Mouse (Mus musculus) heart, embryonic 11.5 days (tissue): ENCODE data around the gene Ift57. TPM values are rescaled to one million over a fixed set of nuclear protein-coding genes. Genes with fewer than 3 reads are reported as not detected.
A peak's percentile ranks its signal among the peaks of the same experiment; 100 is the strongest.

Experiments used
- ATAC-seq: fragments of 200-750 bp; cut with Nextera tagmentation; replicated peaks from 2 replicates; pipeline ENCODE4 v1.8.0; 2017; ENCODE audit warnings: moderate library complexity; ENCODE audit not compliant: insufficient number of reproducible peaks, low FRiP score, low TSS enrichment
- H3K27ac ChIP-seq: fragments of 300-500 bp; sonication (generic); 2 replicates; pipeline ENCODE4 v1.5.1; 2014; ENCODE audit warnings: mild to moderate bottlenecking, low read depth, low read length
- H3K27me3 ChIP-seq: fragments of 300-500 bp; sonication (generic); 2 replicates; pipeline ENCODE4 v1.6.1; 2014; ENCODE audit warnings: mild to moderate bottlenecking, low read length, mixed read lengths; ENCODE audit not compliant: control insufficient read depth, insufficient read depth
- H3K36me3 ChIP-seq: fragments of 300-500 bp; sonication (generic); 2 replicates; pipeline ENCODE4 v1.6.1; 2014; ENCODE audit warnings: mild to moderate bottlenecking, low read length, moderate library complexity, mixed read lengths; ENCODE audit not compliant: control insufficient read depth, insufficient read depth
- H3K4me1 ChIP-seq: fragments of 300-500 bp; sonication (generic); 2 replicates; pipeline ENCODE4 v1.6.1; 2014; ENCODE audit warnings: low read length; ENCODE audit not compliant: control insufficient read depth, insufficient read depth
- H3K4me2 ChIP-seq: fragments of 300-500 bp; sonication (generic); 2 replicates; pipeline ENCODE4 v1.6.1; 2014; ENCODE audit warnings: mild to moderate bottlenecking, moderate library complexity
- H3K4me3 ChIP-seq: fragments of 300-500 bp; sonication (generic); 2 replicates; pipeline ENCODE4 v1.5.1; 2014; ENCODE audit warnings: low read depth, low read length
- H3K9ac ChIP-seq: fragments of 300-500 bp; sonication (generic); 2 replicates; pipeline ENCODE4 v1.6.1; 2014; ENCODE audit warnings: mild to moderate bottlenecking, low read depth, low read length, moderate library complexity
- H3K9me3 ChIP-seq: fragments of 300-500 bp; sonication (generic); replicated peaks from 2 replicates; pipeline ENCODE4 v1.6.1; 2016; ENCODE audit warnings: low read length; ENCODE audit not compliant: control insufficient read depth
- WGBS: fragments of 180-500 bp; shearing (Covaris S2); extraction: QIAGEN DNeasy Blood & Tissue Kit; methylation state at CpG from one replicate; pipeline ENCODE4 v1.1.7; 2014; ENCODE audit not compliant: insufficient replicate concordance; 5-methylcytosine and 5-hydroxymethylcytosine counted together
- polyA plus RNA-seq: library from polyadenylated mRNA; unstranded; fragments of >200 nt; fragmentation: Nextera tagmentation; extraction: Ambion mirVana; gene quantifications from 2 replicates; pipeline ENCODE4 v1.2.1, GENCODE M21; 2014

Gene Ift57
- polyA plus RNA-seq, 1 experiment from 2014 or later, result 14.6 TPM

DNA sequence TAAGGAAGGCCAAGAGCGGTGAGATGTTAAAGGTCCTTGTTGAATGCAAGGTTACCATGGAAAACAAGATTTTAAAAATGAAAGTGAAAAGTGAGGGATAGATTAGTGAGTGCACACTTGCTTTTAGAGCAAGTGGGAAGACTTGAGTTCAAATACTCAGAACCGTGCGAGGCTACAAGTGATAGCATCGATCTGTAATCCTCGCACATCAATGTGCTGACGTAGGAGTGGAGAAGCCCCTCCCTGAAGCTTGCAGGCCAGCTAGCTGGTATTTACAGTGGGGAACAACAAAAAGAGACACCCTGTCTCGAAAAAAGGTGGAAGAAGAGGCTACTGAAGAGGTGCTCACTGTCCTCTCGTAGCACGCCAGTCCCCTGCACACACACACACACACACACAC lies 94.6 kb downstream of the Ift57 start:
- Histone ChIP-seq H3K4me2 (no peak overlapping the region), H3K9me3 (no peaks in the 10 kb centered on the region), H3K27ac (no peak overlapping the region), H3K4me1 (no peaks in the 10 kb centered on the region; the same call in 1 of the 2 replicates), H3K9ac (no peak overlapping the region), H3K27me3 (no peaks in the 10 kb centered on the region), H3K4me3 (no peak overlapping the region), H3K36me3 (no peaks in the 10 kb centered on the region)
- 81% methylated on average over 9 of the region's 9 CpGs for WGBS
- no peak for ATAC-seq

DNA sequence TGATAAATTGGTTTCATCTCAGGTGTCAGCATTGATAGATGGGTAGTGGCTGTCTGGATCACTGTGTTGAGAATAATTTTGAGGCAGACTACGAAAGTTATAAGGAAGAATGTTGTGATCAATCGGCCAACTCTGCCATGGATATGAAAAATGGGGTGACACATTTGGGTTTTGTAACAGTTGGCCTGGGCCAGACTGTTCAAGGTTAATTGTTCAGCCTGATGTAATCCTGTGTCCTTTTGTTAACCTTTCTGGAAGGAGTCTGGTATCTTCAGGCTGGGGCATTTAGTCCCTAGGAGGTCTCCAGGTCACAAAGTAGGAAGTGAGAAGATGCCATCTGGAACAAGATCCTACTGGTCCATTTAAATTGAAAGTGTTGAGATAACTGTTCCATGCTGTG lies 97.2 kb downstream of the Ift57 start:
- H3K9me3 ChIP-seq, result no peaks in the 10 kb centered on the region
- no peak overlapping the region for H3K4me3 ChIP-seq
- 79% methylated on average over 2 of the region's 2 CpGs for WGBS
- H3K4me1 ChIP-seq, result peaks cover 2% of the 10 kb centered on the region
- no peak overlapping the region for H3K4me2 ChIP-seq
- no peaks in the 10 kb centered on the region for H3K36me3 ChIP-seq
- H3K9ac ChIP-seq, result no peak overlapping the region
- no peak overlapping the region for H3K27ac ChIP-seq
- ATAC-seq, result no peak
- H3K27me3 ChIP-seq, result no peaks in the 10 kb centered on the region

DNA sequence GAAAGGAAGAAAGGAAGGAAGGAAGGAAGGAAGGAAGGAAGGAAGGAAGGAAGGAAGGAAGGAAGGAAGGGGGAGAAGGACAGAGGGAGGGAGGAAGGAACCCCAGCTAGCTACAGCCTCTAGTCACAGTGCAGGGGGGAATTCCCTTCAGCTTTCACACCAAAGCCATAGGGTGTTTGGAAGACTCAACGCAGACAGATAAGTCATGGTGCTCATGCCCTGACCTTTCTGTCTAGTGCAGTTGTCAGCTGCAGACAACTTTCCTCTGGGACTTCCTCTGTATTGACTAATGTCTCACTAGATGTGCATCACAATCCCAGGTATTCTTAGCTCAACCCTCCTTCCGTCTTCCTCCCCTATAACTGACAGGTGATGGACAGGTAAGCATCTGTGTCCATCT lies 97.9 kb downstream of the Ift57 start:
- Histone ChIP-seq H3K27ac (no peak overlapping the region), H3K9ac (no peak overlapping the region), H3K27me3 (no peaks in the 10 kb centered on the region), H3K9me3 (no peaks in the 10 kb centered on the region), H3K4me1 (peaks cover 5% of the 10 kb centered on the region), H3K4me2 (no peak overlapping the region), H3K4me3 (no peak overlapping the region), H3K36me3 (no peaks in the 10 kb centered on the region)
- ATAC-seq, result no peak
- 87% methylated on average over 2 of the region's 2 CpGs for WGBS

DNA sequence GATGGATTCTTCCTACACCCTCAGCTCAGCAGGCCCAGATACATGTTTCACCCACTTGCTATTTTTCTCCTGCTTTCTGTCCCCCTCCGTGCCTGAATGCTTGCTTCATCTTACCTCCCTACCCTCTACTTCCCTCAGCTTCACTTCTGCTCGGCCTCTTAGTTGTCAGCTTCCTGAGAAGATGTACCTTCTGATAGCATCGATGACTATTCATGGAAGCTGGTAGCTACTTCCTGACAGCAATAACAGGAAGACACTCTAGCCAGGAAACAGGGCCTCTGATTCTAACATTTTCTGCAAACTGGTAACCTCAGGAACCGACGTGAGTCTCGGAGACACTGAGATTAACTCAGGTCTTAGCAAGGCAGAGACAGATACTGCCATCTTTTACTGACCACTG lies 99.8 kb downstream of the Ift57 start:
- Histone ChIP-seq H3K4me3 (no peak overlapping the region), H3K9me3 (no peaks in the 10 kb centered on the region), H3K4me1 (peaks cover 6% of the 10 kb centered on the region; the same call in 1 of the 2 replicates), H3K27ac (no peak overlapping the region), H3K4me2 (no peak overlapping the region), H3K27me3 (no peaks in the 10 kb centered on the region), H3K9ac (no peak overlapping the region), H3K36me3 (no peaks in the 10 kb centered on the region)
- ATAC-seq, result no peak
- 47% methylated on average over 6 of the region's 6 CpGs for WGBS

DNA sequence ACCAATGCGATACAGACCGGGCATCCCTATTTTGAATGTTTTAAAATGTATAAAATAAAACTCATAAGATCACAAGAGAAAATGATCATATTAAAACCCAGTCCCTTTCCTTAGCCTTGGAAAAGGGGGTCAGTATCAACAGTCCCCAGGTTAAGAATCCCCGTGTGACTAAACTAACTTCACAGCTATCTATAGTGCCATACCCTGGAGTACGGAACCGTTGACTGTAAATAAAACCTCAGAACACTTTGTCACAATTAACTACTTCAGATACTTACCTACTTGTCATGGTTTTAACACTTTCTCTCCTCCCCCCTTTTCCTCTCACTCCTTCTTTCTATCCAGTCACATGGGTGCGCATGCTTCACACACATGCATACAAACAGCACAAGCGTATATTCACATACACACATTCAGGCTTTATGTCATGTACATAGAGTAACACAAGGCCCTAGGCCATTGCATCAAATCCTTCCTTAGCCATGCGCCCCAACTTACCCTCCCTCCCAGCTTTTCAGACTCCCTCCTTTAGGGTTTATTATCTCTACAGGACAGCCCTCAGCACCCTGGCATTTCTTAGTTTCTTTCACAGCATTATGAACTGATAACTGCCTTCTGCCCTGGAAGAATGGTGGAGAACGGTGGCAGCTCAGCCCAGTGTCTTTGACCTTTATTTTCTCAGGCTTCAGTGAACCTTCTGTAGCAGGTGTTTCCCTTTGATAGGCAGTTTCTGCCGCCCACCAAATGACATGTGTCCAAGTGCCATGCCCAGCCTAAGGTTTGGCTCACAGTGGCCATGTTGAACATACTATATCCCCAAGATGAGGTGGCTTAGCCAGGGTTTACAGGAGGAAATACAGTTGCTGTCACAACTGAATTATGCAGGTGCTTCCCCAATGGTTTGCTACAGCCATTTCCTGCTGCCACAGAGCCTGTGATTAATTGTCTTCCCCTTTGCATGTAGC lies 100.8 kb downstream of the Ift57 start, which contains the start of gene Cd47:
TSS of gene Cd47 (plus strand) at position 937 of the 965 bp plus-strand sequence.
- Histone ChIP-seq H3K9ac (no peak within 1 kb of the TSS; the same call in 1 of the 2 replicates), H3K27me3 (no peaks in the 10 kb centered on the region), H3K4me1 (peaks cover 7% of the 10 kb centered on the region; the same call in 1 of the 2 replicates), H3K4me3 (no peak within 1 kb of the TSS), H3K4me2 (no peak within 1 kb of the TSS), H3K27ac (peak within 1 kb of the TSS; percentile 70), H3K9me3 (no peaks in the 10 kb centered on the region), H3K36me3 (no peaks in the 10 kb centered on the region)
- peak; percentile 88 for ATAC-seq
- 63% methylated on average over 10 of the region's 10 CpGs for WGBS

DNA sequence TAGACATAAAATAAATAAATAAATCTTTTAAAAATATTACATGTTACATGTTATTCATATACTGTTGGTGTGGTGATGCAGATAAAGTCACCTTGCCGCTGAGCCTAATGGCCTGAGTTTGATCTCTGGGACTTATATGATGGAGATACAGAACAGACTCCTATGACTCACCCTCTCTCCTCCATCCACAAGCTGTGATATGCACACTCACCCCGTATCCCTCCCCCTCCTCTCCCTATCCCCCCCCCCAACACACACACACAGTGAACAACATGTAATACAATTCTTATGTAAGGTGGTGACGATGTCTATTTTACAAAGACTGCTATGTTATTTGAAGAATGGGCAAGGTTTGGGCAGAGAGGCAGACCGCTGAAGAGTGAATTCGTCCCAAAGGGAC lies 102.0 kb downstream of the Ift57 start:
- Histone ChIP-seq H3K4me2 (no peak overlapping the region), H3K9ac (no peak overlapping the region), H3K36me3 (no peaks in the 10 kb centered on the region), H3K9me3 (no peaks in the 10 kb centered on the region), H3K4me3 (no peak overlapping the region), H3K27ac (no peak overlapping the region), H3K27me3 (no peaks in the 10 kb centered on the region), H3K4me1 (peaks cover 7% of the 10 kb centered on the region; the same call in 1 of the 2 replicates)
- no peak for ATAC-seq
- WGBS, result 68% methylated on average over 5 of the region's 5 CpGs

DNA sequence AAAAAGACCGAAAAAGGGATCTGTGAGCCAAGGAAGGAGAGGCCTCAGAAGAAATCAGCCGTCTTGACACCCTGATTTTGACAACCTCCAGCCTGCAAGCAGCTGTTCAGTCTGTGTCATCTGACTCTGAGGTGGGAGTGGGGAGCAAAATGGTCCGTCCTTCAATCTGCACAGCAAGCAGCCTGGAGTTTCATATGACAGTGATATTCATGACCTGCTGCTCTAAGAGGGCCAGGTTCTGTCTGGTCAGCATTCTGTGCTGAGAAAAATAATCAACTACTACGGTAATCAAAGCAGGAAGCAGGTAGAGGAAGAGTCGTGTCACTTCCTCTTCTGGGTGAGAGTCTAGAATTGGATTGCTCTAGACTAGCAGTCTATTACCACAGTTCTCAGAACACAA lies 102.4 kb downstream of the Ift57 start:
- H3K27me3 ChIP-seq, result no peaks in the 10 kb centered on the region
- H3K4me1 ChIP-seq, result peaks cover 7% of the 10 kb centered on the region; the same call in 1 of the 2 replicates
- H3K9ac ChIP-seq, result no peak overlapping the region
- no peaks in the 10 kb centered on the region for H3K36me3 ChIP-seq
- H3K4me2 ChIP-seq, result no peak overlapping the region
- ATAC-seq, result no peak
- WGBS, result 52% methylated on average over 5 of the region's 5 CpGs
- H3K9me3 ChIP-seq, result no peaks in the 10 kb centered on the region
- no peak overlapping the region for H3K27ac ChIP-seq
- H3K4me3 ChIP-seq, result no peak overlapping the region

DNA sequence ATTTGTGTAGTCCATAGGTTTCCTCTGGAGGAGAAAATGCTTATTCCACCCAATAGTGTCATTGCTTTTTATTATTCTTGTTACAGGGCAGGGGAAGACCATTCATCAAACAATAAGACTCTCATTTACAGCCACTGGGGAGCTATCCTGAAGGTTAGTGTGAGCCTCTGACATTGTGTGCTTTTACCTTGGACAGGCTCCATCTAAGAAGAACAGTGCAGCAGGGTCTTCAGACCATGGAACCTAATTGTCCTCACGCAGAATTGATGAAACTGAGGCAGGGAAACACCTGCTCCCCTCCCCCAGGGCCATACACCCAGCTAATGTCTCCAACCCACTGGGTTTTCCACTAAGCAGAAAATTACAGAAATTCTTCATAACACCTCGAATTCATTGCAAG lies 104.0 kb downstream of the Ift57 start:
- WGBS, result 75% methylated on average over 2 of the region's 2 CpGs
- Histone ChIP-seq H3K27me3 (no peaks in the 10 kb centered on the region), H3K4me3 (no peak overlapping the region), H3K9ac (no peak overlapping the region), H3K9me3 (no peaks in the 10 kb centered on the region), H3K4me2 (no peak overlapping the region), H3K4me1 (peaks cover 7% of the 10 kb centered on the region; the same call in 1 of the 2 replicates), H3K36me3 (no peaks in the 10 kb centered on the region), H3K27ac (no peak overlapping the region)
- ATAC-seq, result no peak
